Mouse (Mus musculus): ENCODE results near the gene B230219D22Rik.

DNA sequence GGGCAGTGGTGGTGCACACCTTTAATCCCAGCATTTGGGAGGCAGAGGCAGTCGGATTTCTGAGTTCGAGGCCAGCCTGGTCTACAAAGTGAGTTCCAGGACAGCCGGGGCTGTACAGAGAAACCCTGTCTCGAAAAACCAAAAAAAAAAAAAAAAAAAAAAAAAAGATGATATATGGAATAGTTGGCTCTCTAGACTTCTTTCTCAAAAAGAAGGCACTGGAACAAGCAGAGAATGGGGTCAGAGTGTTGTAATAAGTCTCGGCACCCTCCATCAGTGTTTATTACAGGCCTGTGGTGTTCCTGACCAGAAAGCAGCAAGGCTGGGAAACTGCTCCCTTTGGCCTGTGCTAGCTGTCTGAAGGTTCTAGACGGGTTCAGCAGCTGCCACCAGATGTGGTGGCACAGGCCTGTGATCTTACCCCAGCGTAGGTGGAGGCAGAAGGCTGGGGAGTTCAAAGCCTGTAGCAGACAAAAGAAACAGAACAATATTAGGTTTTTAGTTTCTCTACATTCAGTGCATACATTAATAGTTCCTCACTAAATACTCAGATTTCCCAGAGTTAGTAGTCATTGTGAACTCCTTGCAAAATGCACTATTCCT is 23.1 kb downstream of the B230219D22Rik start:
- TF ChIP-seq CTCF (conservative IDR thresholded peaks at IDR 0.05; ENCODE audit: low read length): no peak
- no peak for TF ChIP-seq NANOG (IDR thresholded peaks at IDR 0.05; ENCODE audit: borderline replicate concordance, low read length)

All from E14TG2a.4 (cell line).